Comparison of ENCODE assay signal across 20 mouse cellular contexts in the genomic region with DNA sequence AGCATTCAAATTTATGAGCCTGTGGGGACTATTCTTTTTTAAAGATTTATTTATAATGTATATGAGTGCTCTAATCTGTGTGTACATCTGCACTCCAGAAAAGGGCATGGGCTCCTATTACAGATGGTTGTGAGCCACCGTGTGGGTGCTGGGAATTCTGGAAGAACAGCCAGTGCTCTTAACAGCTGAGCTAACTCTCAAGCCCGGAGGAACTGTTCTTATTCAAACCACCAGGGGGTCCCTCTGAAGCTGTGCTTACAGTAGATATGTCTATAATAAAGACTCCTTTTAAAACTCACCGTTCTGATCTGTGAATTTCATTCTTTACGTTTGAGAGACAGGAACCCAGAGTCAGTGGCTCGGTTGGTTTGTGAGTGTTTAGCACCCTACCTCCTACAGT. TPM values are rescaled to one million over a fixed set of nuclear protein-coding genes. Genes with fewer than 3 reads are reported as not detected.
"Had no signal": no experiment of that assay in that cellular context is flagged by ENCODE, and none has a peak within 500 bp of the region (broad histone marks: within the 10 kb centered on the region; RNA-seq: fewer than 3 reads in every experiment).

No protein-coding gene starts in this region.

- H3K36me3 ChIP-seq: intestine, embryonic 15.5 days; limb, embryonic 13.5 days; midbrain, embryonic 13.5 days; neural tube, embryonic 12.5 days had no signal

- H3K27me3 ChIP-seq: intestine, embryonic 15.5 days; limb, embryonic 13.5 days; neural tube, embryonic 12.5 days had no signal

- DNase-seq: kidney, adult 8-10 months; kidney, postnatal 36 days; lung, adult 2 months; lung, postnatal 14 days; right cerebral cortex, postnatal 4 days; spleen, adult 18-20 months; thymus, adult 2 months; thymus, postnatal 25 days had no signal

- H3K4me3 ChIP-seq: intestine, embryonic 15.5 days; limb, embryonic 13.5 days; midbrain, embryonic 13.5 days; neural tube, embryonic 12.5 days had no signal

- ATAC-seq: intestine, embryonic 15.5 days; midbrain, embryonic 13.5 days had no signal

- H3K9ac ChIP-seq: intestine, embryonic 15.5 days; limb, embryonic 13.5 days; liver, embryonic 14.5 days; midbrain, embryonic 13.5 days; neural tube, embryonic 12.5 days had no signal

- H3K4me1 ChIP-seq: intestine, embryonic 15.5 days; limb, embryonic 13.5 days; midbrain, embryonic 13.5 days; neural tube, embryonic 12.5 days had no signal

- H3K27ac ChIP-seq: intestine, embryonic 15.5 days; limb, embryonic 13.5 days; liver, embryonic 14.5 days; midbrain, embryonic 13.5 days; neural tube, embryonic 12.5 days had no signal

RNA-seq across cellular contexts. Expression of a gene that starts 31.1 kb away (rescaled TPM):
- total RNA-seq: layer of hippocampus, adult 8-10 months; layer of hippocampus, postnatal 25 days; left cerebral cortex, adult 8-10 months; left cerebral cortex, postnatal 25 days; liver, adult 2 months; monocyte, adult 5-6 weeks; neutrophil, adult 5-6 weeks had no signal
- polyA plus RNA-seq: liver, adult 2 months; neural tube, embryonic 12.5 days had no signal
